Mouse (Mus musculus) thymus, adult 2 months (tissue): ENCODE results near the gene Bag3. TPM values are rescaled to one million over a fixed set of nuclear protein-coding genes. Genes with fewer than 3 reads are reported as not detected.

Source experiments
- DNase-seq: peaks from one replicate; pipeline ENCODE4 v3.0.0; 2021
- H3K27ac ChIP-seq: fragments of 200-500 bp; 2 replicates; pipeline ENCODE4 v1.5.1; 2012; ENCODE audit warnings: low read length, control low read depth; ENCODE audit not compliant: control insufficient read depth, insufficient read depth
- H3K27me3 ChIP-seq: fragments of 200-500 bp; 2 replicates; pipeline ENCODE4 v1.6.1; 2012; ENCODE audit warnings: mild to moderate bottlenecking, low read length, moderate library complexity, mixed read lengths; ENCODE audit not compliant: control insufficient read depth, insufficient read depth
- H3K36me3 ChIP-seq: fragments of 200-500 bp; 2 replicates; pipeline ENCODE4 v1.6.1; 2012; ENCODE audit warnings: mild to moderate bottlenecking, low read length, moderate library complexity; ENCODE audit not compliant: control insufficient read depth, insufficient read depth
- H3K4me1 ChIP-seq: fragments of 200-500 bp; replicated peaks from 2 replicates; pipeline ENCODE4 v1.6.1; 2012; ENCODE audit warnings: low read length; ENCODE audit not compliant: control insufficient read depth, insufficient read depth
- H3K4me3 ChIP-seq: fragments of 200-500 bp; 2 replicates; pipeline ENCODE4 v1.5.1; 2012; ENCODE audit warnings: mild to moderate bottlenecking, low read length, control low read depth, moderate library complexity; ENCODE audit not compliant: control insufficient read depth, insufficient read depth
- CTCF ChIP-seq: fragments of 200-500 bp; IDR thresholded peaks from 2 replicates; pipeline ENCODE4 v1.5.1; 2012; ENCODE audit warnings: mild to moderate bottlenecking, control low read depth, low read length, moderate library complexity, borderline replicate concordance; ENCODE audit not compliant: control insufficient read depth, poor library complexity, insufficient read depth; ENCODE audit errors: extremely low read depth
- POLR2A ChIP-seq: fragments of 200-500 bp; IDR thresholded peaks from 2 replicates; pipeline ENCODE4 v1.6.1; 2012; ENCODE audit warnings: mild to moderate bottlenecking, low read length, control low read depth, moderate library complexity; ENCODE audit not compliant: control insufficient read depth, poor library complexity, insufficient read depth; ENCODE audit errors: extremely low read depth
- WGBS: fragments of 180-500 bp; shearing (Covaris S2); methylation state at CpG from one replicate; pipeline ENCODE4 v1.1.7; 2018; 5-methylcytosine and 5-hydroxymethylcytosine counted together
- polyA plus RNA-seq: library from polyadenylated mRNA; depleted of rRNA; stranded (reverse); fragments of >200 nt; gene quantifications from 2 replicates; pipeline ENCODE4 v1.2.3, GENCODE M21; 2012; rRNA removed

Gene Bag3
- polyA plus RNA-seq, 1 experiment, result 19.1 TPM

DNA sequence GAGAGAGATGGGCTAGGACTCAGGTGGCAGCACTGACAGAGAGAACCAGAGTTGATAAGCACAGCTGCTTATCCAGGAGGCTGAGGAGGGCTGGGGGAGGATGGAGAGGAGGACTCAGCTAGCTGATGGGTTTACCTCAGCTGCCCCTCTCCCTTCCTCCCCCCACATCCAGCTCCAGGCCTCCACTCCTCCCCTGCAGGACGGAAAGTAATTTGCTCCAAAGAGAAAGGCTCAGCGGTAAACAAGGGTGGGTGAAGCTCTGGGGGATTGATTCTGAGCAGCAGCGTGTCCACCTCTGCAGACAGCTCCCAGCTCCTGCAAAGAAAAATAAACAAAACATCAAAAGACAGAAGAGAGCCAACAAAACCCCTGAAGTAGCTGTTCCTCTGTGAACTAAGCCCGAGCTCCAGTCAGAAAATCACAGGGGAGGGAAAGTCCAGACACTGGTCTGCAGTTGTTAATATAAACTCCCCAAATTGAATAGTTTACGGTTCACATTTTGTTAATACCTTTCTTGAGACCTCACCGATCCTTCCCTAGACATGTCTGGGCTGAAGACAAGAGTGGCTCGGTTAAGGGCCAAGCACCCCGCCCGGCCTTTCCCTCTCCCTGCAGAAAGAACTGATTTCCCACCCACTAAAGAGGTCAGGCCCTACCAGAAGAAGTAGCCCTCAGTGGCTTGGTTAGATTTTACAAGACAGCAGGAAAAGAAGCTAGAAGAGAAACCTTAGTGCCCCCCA is 68.1 kb downstream of the Bag3 start:
- Histone ChIP-seq H3K27ac (no peak overlapping the region), H3K4me3 (no peak overlapping the region), H3K27me3 (no peaks in the 10 kb centered on the region), H3K36me3 (no peaks in the 10 kb centered on the region), H3K4me1 (no peaks in the 10 kb centered on the region)
- TF ChIP-seq CTCF (no peak), POLR2A (no peak)
- no peak for DNase-seq
- WGBS, result 91% methylated on average over 9 of the region's 9 CpGs

- no peak overlapping the region for H3K4me3 ChIP-seq
- TF ChIP-seq POLR2A (no peak), CTCF (no peak)
Observed at GRCm38 (mm10) chr7:128592118-128592935, 68.9 kb downstream of the Bag3 start.

GRCm38 (mm10) chr7:128592936-128593241 is 69.5 kb downstream of the Bag3 start:
- H3K27me3 ChIP-seq, result no peaks in the 10 kb centered on the region
- no peak for DNase-seq
- no peaks in the 10 kb centered on the region for H3K36me3 ChIP-seq
- no peak overlapping the region for H3K4me3 ChIP-seq
- 76% methylated on average over 6 of the region's 6 CpGs for WGBS
- H3K4me1 ChIP-seq, result no peaks in the 10 kb centered on the region
- no peak for TF ChIP-seq POLR2A
- TF ChIP-seq CTCF, result no peak
- H3K27ac ChIP-seq, result no peak overlapping the region

More at GRCm38 (mm10) chr7:128592118-128592935, 68.9 kb downstream of the Bag3 start:
- DNase-seq, result no peak
- WGBS, result 69% methylated on average over 21 of the region's 21 CpGs
- Histone ChIP-seq H3K4me1 (no peaks in the 10 kb centered on the region), H3K27me3 (no peaks in the 10 kb centered on the region), H3K36me3 (no peaks in the 10 kb centered on the region), H3K27ac (no peak overlapping the region)

DNA sequence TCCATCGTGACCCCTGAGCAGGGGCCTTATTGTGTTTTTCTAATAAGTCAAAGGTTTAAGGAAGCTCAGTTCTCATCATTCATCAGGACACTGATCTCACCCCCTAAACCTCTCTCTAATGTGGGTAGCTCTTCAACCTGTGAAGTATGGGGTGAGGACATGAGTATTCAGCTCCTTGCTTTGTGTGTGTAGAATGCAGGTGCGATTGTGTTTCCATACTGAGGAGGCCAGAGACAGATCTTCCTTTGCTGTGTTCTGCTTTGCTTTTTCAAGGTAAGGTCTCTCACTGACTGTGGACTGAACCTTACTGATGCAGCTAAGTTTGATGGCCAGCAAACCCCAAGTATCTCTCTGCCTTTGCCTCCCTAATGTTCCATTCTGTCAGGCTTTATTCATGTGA is 72.9 kb downstream of the Bag3 start:
- Histone ChIP-seq H3K4me3 (no peak overlapping the region), H3K4me1 (no peaks in the 10 kb centered on the region), H3K27ac (no peak overlapping the region), H3K27me3 (no peaks in the 10 kb centered on the region), H3K36me3 (no peaks in the 10 kb centered on the region)
- 98% methylated on average over 2 of the region's 2 CpGs for WGBS
- no peak for TF ChIP-seq CTCF
- no peak for TF ChIP-seq POLR2A
- DNase-seq, result no peak

Other genes starting within 250 kb of the Bag3 start
- 51.1 and 54.1 TPM in 2 replicates for gene BC017158, start 225.4 kb upstream of the Bag3 start, polyA plus RNA-seq
- 62.5 and 71.8 TPM in 2 replicates for gene Rgs10, start 104.9 kb upstream of the Bag3 start, polyA plus RNA-seq
- 43.8 and 54.6 TPM in 2 replicates for gene Tial1, start 61.9 kb upstream of the Bag3 start, polyA plus RNA-seq
- gene Inpp5f, start 87.7 kb downstream of the Bag3 start, polyA plus RNA-seq, result 3.8 and 4.1 TPM in 2 replicates
- 69.0 and 97.3 TPM in 2 replicates for gene Mcmbp, start 216.9 kb downstream of the Bag3 start, polyA plus RNA-seq
- 68.4 and 68.6 TPM in 2 replicates for gene Sec23ip, start 221.3 kb downstream of the Bag3 start, polyA plus RNA-seq